Mouse (Mus musculus): Measurements from ENCODE around the gene Nfe2l1.

DNA sequence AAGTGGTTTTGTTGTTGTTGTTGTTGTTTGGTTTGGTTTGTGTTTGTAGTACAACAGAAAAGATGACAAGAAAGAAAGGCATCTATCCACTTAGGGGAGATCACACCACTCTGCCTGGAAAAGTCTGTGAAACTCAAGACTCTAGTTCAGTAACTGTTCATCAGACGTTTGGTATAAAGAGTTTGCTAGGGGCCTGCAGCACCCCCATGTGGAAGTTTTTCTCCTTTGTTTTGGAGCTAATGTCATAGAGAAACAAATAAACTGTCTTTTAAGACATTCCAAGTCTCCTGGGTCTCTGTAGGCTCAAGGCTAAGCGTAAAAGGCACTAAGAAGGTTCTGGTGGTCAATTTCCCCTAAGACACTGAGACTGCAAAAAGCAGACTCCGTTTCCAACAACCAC is 53.7 kb downstream of the Nfe2l1 start:
- TF ChIP-seq CTCF (IDR thresholded peaks at IDR 0.05; ENCODE audit: borderline replicate concordance, extremely low read depth, insufficient read depth, insufficient read length), result no peak
- TF ChIP-seq POLR2A (IDR thresholded peaks at IDR 0.05; ENCODE audit: borderline replicate concordance, extremely low read depth, insufficient read depth, insufficient read length, poor library complexity, severe bottlenecking), result no peak
